Mouse (Mus musculus): ENCODE measurements around the gene Clec4e. TPM values are rescaled to one million over a fixed set of nuclear protein-coding genes. Genes with fewer than 3 reads are reported as not detected.

Gene Clec4e
- total and polyA plus RNA-seq, 3 experiments, result 0.29 to 20.8 (median 13.6) TPM

GRCm38 (mm10) chr6:123292751-123293400, 3.2 kb upstream of the Clec4e start:
- Histone ChIP-seq H3K4me3 (ENCODE audit: low read depth, low read length) (peak overlapping the region; percentile 34; the same call in 1 of the 2 replicates), H3K36me3 (replicated peaks) (no peaks in the 10 kb centered on the region), H3K9me3 (replicated peaks) (no peaks in the 10 kb centered on the region), H3K27me3 (ENCODE audit: insufficient read depth, low read length) (no peaks in the 10 kb centered on the region), H3K4me1 (ENCODE audit: insufficient read depth, low read depth, low read length) (peaks cover 57% of the 10 kb centered on the region)
- TF ChIP-seq GATA2 (IDR thresholded peaks at IDR 0.05; ENCODE audit: borderline replicate concordance, low read depth, low read length), result no peak
- TF ChIP-seq TAL1 (conservative IDR thresholded peaks at IDR 0.05; ENCODE audit: low read depth, low read length), result peak; percentile 94
- DNase-seq (ENCODE audit: low spot score) (peak; percentile 37), ATAC-seq (ENCODE audit: extremely low read depth, insufficient number of reproducible peaks, low FRiP score, poor library complexity, severe bottlenecking) (peak; percentile 87)

GRCm38 (mm10) chr6:123288931-123289330, 739 bp downstream of the Clec4e start:
- ATAC-seq (ENCODE audit: extremely low read depth, insufficient number of reproducible peaks, low FRiP score, poor library complexity, severe bottlenecking), result peak; percentile 67
- H3K4me1 ChIP-seq (ENCODE audit: insufficient read depth, low read depth, low read length), result peaks cover 55% of the 10 kb centered on the region
- DNase-seq (ENCODE audit: low spot score), result peak; percentile 5
- H3K4me3 ChIP-seq (ENCODE audit: low read depth, low read length), result peak overlapping the region; percentile 29; the same call in 1 of the 2 replicates
- H3K9me3 ChIP-seq (replicated peaks), result no peaks in the 10 kb centered on the region
- no peak for TF ChIP-seq POLR2AphosphoS5 (IDR thresholded peaks at IDR 0.05; ENCODE audit: insufficient replicate concordance, low read depth, low read length)
- TF ChIP-seq TAL1 (conservative IDR thresholded peaks at IDR 0.05; ENCODE audit: low read depth, low read length), result peak; percentile 22; the same call in 1 of the 2 replicates
- no peak for TF ChIP-seq CTCF (IDR thresholded peaks at IDR 0.05; ENCODE audit: low read depth, low read length)
- H3K36me3 ChIP-seq (replicated peaks), result peaks cover 2% of the 10 kb centered on the region
- no peaks in the 10 kb centered on the region for H3K27me3 ChIP-seq (ENCODE audit: insufficient read depth, low read length)

GRCm38 (mm10) chr6:123286311-123286710, 3.4 kb downstream of the Clec4e start:
- no peak for DNase-seq (ENCODE audit: low spot score)
- H3K27me3 ChIP-seq (ENCODE audit: insufficient read depth, low read length), result no peaks in the 10 kb centered on the region
- ATAC-seq (ENCODE audit: extremely low read depth, insufficient number of reproducible peaks, low FRiP score, poor library complexity, severe bottlenecking), result no peak
- H3K4me3 ChIP-seq (ENCODE audit: low read depth, low read length), result no peak overlapping the region
- no peak for TF ChIP-seq CTCF (IDR thresholded peaks at IDR 0.05; ENCODE audit: low read depth, low read length)
- no peak for TF ChIP-seq TAL1 (conservative IDR thresholded peaks at IDR 0.05; ENCODE audit: low read depth, low read length)
- TF ChIP-seq GATA1 (IDR thresholded peaks at IDR 0.05; ENCODE audit: borderline replicate concordance, low read length), result no peak
- TF ChIP-seq GATA2 (IDR thresholded peaks at IDR 0.05; ENCODE audit: borderline replicate concordance, low read depth, low read length), result no peak
- TF ChIP-seq POLR2AphosphoS5 (IDR thresholded peaks at IDR 0.05; ENCODE audit: insufficient replicate concordance, low read depth, low read length), result no peak
- H3K4me1 ChIP-seq (ENCODE audit: insufficient read depth, low read depth, low read length), result peaks cover 41% of the 10 kb centered on the region
- no peaks in the 10 kb centered on the region for H3K9me3 ChIP-seq (replicated peaks)
- peaks cover 4% of the 10 kb centered on the region for H3K36me3 ChIP-seq (replicated peaks)

GRCm38 (mm10) chr6:123279443-123279842, 10.2 kb downstream of the Clec4e start:
- no peak overlapping the region for H3K4me3 ChIP-seq (ENCODE audit: low read depth, low read length)
- no peaks in the 10 kb centered on the region for H3K27me3 ChIP-seq (ENCODE audit: insufficient read depth, low read length)
- ATAC-seq (ENCODE audit: extremely low read depth, insufficient number of reproducible peaks, low FRiP score, poor library complexity, severe bottlenecking) (no peak), DNase-seq (ENCODE audit: low spot score) (no peak)
- no peaks in the 10 kb centered on the region for H3K9me3 ChIP-seq (replicated peaks)
- peaks cover 2% of the 10 kb centered on the region for H3K36me3 ChIP-seq (replicated peaks)
- H3K4me1 ChIP-seq (ENCODE audit: insufficient read depth, low read depth, low read length), result no peaks in the 10 kb centered on the region; the same call in 1 of the 2 replicates
- TF ChIP-seq CTCF (IDR thresholded peaks at IDR 0.05; ENCODE audit: low read depth, low read length), result no peak
- no peak for TF ChIP-seq GATA2 (IDR thresholded peaks at IDR 0.05; ENCODE audit: borderline replicate concordance, low read depth, low read length)
- TF ChIP-seq POLR2AphosphoS5 (IDR thresholded peaks at IDR 0.05; ENCODE audit: insufficient replicate concordance, low read depth, low read length), result no peak
- no peak for TF ChIP-seq TAL1 (conservative IDR thresholded peaks at IDR 0.05; ENCODE audit: low read depth, low read length)
- no peak for TF ChIP-seq GATA1 (IDR thresholded peaks at IDR 0.05; ENCODE audit: borderline replicate concordance, low read length)

- ATAC-seq (ENCODE audit: extremely low read depth, insufficient number of reproducible peaks, low FRiP score, poor library complexity, severe bottlenecking) (peak; percentile 95), DNase-seq (ENCODE audit: low spot score) (peak; percentile 30)
- H3K27me3 ChIP-seq (ENCODE audit: insufficient read depth, low read length), result no peaks in the 10 kb centered on the region
- peaks cover 53% of the 10 kb centered on the region for H3K4me1 ChIP-seq (ENCODE audit: insufficient read depth, low read depth, low read length)
- no peak for TF ChIP-seq GATA1 (IDR thresholded peaks at IDR 0.05; ENCODE audit: borderline replicate concordance, low read length)
- no peak for TF ChIP-seq GATA2 (IDR thresholded peaks at IDR 0.05; ENCODE audit: borderline replicate concordance, low read depth, low read length)
- peak; percentile 53; the same call in 1 of the 2 replicates for TF ChIP-seq TAL1 (conservative IDR thresholded peaks at IDR 0.05; ENCODE audit: low read depth, low read length)
- no peaks in the 10 kb centered on the region for H3K9me3 ChIP-seq (replicated peaks)
- peak overlapping the region; percentile 45 for H3K4me3 ChIP-seq (ENCODE audit: low read depth, low read length)
- H3K36me3 ChIP-seq (replicated peaks), result peaks cover 16% of the 10 kb centered on the region
Measured at GRCm38 (mm10) chr6:123266945-123267344, 22.7 kb downstream of the Clec4e start.

- TF ChIP-seq GATA2 (IDR thresholded peaks at IDR 0.05; ENCODE audit: borderline replicate concordance, low read depth, low read length), result no peak
- no peak for TF ChIP-seq POLR2AphosphoS5 (IDR thresholded peaks at IDR 0.05; ENCODE audit: insufficient replicate concordance, low read depth, low read length)
- TF ChIP-seq CTCF (IDR thresholded peaks at IDR 0.05; ENCODE audit: low read depth, low read length), result no peak
- TF ChIP-seq TAL1 (conservative IDR thresholded peaks at IDR 0.05; ENCODE audit: low read depth, low read length), result no peak
- TF ChIP-seq GATA1 (IDR thresholded peaks at IDR 0.05; ENCODE audit: borderline replicate concordance, low read length), result no peak
- H3K4me3 ChIP-seq (ENCODE audit: low read depth, low read length), result no peak overlapping the region
- H3K27me3 ChIP-seq (ENCODE audit: insufficient read depth, low read length), result no peaks in the 10 kb centered on the region
- H3K4me1 ChIP-seq (ENCODE audit: insufficient read depth, low read depth, low read length), result peaks cover 64% of the 10 kb centered on the region
- no peaks in the 10 kb centered on the region for H3K9me3 ChIP-seq (replicated peaks)
- DNase-seq (ENCODE audit: low spot score) (no peak), ATAC-seq (ENCODE audit: extremely low read depth, insufficient number of reproducible peaks, low FRiP score, poor library complexity, severe bottlenecking) (0 out of 2 replicates have a peak, but pooled peaks have one; percentile 28)
- H3K36me3 ChIP-seq (replicated peaks), result peaks cover 8% of the 10 kb centered on the region
Measured at GRCm38 (mm10) chr6:123265809-123266208, 23.9 kb downstream of the Clec4e start.

Data from G1E (cell line).